Mouse (Mus musculus) cerebellum, postnatal 36 days (tissue): ENCODE data around the gene Alcam.
A peak's percentile ranks its signal among the peaks of the same experiment; 100 is the strongest.

Source experiments
- DNase-seq, 2 experiments: peaks; one replicate each; pipeline ENCODE4 v3.0.0; 2021 to 2022; ENCODE audit warnings: mixed read lengths in 2 of 2

Alcam gene

DNA sequence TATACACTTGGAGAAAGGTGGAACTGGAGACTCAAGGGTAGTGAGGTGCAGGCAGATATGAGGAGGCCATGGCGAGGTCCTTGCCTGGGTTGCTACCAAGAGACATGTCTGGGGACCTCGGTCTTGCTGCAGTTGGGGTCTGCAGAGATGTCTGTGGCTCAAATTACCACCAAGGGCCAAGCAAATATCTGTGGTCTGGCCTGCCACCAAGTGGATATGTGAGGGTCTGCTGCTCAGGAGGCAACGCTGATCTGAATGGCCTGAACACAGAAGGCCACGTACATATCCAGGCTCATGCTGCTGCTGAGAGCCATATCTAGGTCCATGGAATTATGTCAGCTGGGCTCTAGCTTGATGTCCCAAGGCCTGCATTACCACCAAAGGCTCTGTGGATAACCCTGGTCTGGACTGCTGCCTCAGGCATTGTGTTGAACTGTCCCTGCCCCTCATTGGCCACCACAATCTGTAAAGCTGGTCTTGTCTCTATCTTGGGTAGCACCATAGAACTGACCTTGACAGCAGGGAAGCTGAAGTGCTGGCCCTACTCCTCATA, 210.4 kb downstream of the Alcam start:
- DNase-seq: no peak

DNA sequence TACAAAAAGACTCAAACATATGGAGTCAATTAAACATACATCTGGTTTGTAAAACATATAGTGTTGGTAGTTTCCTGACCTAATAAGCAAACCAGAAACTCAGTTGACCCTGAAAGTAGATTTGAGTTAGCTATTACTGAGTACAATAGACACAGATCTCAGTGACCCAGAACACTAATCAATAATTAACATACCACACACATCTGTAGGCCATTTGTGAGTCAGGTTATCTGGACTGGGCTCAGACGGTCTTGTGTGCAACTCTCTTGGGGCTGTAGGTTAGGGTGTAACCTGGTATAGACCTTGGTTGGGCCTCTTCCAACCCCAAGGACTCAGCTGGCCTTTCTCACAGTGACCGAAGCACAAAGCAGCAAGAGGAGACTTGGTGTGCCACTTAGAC, 211.7 kb downstream of the Alcam start:
- DNase-seq: no peak

DNA sequence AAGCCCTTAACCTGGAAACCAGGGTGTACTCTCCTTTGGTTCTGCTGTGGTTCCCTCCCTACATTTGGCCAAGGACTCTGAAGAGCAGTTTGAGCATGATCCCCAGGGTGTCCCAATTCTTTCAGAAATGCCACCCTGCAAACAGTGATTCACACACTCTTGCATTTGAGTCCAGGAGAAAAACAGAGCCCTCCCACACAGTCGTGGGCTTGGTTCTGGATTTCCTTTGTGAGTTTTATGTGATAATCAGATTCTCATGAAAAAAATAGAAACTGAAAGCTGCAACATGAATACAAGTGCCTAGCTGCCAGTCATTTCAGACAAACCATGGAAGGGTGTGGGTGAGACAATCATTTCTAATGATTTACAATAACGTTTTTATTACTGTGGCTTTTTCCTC, 223.9 kb downstream of the Alcam start:
- no peak for DNase-seq

DNA sequence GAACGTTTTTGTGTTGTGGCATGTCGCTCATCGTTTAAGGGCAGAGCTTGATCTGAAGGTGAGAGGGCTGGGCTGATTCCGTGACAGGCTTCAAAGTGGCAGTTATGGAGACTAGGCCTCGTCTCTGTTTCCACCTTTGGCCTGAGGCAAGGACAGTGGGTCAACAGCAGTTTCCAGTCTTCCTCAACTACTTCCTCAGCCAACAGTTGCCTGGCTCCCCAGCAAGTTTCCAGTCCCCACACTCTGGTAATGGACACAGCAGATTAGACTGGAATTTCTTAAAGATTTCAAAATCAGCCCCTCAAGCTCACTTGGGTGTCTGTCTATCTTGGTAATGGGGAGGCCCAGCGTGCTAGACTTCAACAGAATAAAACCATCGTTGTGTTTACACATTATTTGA, 224.4 kb downstream of the Alcam start:
- DNase-seq: no peak

DNA sequence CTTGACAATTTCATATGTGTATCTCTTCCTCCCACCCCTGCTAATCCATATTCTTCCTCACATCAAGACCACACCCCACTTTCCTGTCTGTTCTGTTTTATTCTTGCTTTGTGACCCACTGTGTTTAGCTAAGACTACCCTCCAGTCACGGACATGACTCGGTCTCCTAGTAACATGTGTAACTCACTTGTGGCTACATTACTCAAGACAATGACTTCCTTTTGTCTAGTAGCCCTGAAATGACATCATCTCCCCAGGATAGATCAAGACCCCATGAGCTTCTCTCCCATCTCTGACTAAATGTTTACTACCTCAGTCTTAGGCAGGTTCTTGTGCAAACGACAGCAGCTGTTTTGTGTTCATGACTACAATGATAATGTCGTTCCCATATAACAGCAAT, 231.0 kb downstream of the Alcam start:
- no peak for DNase-seq

DNA sequence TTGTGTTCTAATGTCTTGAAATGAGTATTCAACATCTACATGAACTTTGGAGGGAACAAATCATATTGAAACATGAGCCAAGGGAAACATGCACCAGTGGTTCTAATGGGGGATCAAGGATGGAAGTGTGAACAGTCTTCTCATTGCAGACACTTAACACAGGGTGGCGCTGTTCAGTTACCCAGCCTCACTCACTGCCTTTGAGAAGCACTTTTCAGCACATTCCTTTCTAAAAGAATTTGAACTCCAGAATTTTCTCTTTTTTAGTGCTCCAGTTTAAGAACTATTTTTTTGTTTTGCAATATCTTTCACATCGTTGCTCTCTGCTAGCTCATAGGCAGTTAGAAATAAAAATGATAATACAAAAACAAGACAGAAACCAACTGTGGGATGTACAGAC, 234.8 kb downstream of the Alcam start:
- peak in 1 of 2 experiments; percentile 9 for DNase-seq

DNA sequence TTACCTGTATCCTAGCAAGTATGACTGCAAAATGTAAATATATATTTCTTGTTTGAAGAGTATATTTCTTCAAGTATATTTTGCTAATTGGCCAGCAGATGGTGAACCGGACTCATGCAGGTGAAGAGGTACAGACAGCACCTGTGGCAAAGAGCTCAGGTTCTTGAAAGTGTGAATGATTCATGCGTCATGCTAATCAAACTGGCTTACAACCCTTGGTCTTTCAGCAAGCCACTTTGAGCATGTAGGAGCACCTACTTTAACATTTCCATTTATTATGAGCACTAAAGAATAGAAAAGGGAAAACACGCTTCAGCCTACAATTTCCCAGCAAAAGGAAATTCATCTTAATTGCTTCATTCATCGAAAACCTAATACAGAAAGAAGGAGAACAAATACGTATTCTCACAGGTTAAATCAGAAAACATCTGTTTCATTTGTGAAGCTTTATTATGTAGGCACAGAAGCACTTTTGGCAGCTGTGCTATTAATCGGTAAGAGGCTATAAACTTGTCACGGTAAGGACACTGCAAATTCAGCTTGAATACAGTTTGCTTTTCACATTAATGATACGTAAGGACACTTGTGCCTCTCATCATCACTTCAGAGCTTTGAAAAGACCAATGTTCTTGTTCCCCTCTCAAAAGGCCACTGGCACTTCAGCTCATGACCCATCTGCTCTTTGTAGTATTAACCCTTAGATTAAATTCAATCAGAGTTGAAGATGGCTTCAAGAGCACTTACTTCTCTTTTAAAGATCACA, 242.8 kb downstream of the Alcam start:
- DNase-seq: no peak

DNA sequence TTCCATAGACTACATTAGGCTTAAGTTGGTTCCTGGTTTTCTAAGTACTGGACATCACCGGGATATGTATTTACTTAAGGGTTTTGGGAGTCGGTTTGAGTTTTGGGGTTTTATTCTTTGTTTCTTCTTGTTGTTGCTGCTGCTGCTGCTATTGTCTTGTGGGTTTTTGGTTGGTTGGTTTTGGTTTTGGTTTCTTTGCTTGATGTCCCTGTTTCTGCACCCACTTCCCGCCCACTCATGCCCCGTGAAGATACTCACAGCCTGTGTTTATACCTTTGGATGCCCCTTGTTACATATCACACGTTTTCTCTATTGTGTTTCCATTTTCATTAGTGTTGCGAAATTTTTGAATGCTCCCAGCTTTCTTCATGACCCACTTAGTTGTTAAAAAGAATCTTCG, 253.8 kb downstream of the Alcam start:
- DNase-seq: no peak
